Mouse (Mus musculus) kidney, adult 2 months (tissue): ENCODE data around the gene Bik.

ENCODE experiments used
- CTCF ChIP-seq: fragments of 200-500 bp; conservative IDR thresholded peaks from 2 replicates; pipeline ENCODE4 v1.5.1; 2011; ENCODE audit warnings: low read depth, mild to moderate bottlenecking, control low read depth, low read length, moderate library complexity, mixed read lengths; ENCODE audit not compliant: insufficient read depth, insufficient read length
- POLR2A ChIP-seq: fragments of 200-500 bp; IDR thresholded peaks from one replicate; pipeline ENCODE4 v1.6.1; 2011; ENCODE audit warnings: low read depth, low read length, control low read depth

- TF ChIP-seq POLR2A, result no peak
- TF ChIP-seq CTCF, result no peak
Observed at GRCm38 (mm10) chr15:83482645-83483224, 43.9 kb upstream of the Bik start.
